Mouse (Mus musculus): Measurements from ENCODE around the gene Pex26. TPM values are rescaled to one million over a fixed set of nuclear protein-coding genes. Genes with fewer than 3 reads are reported as not detected.

Pex26 gene
- total RNA-seq, 2 experiments from 2014 or later: 9.6 to 11.9 TPM

DNA sequence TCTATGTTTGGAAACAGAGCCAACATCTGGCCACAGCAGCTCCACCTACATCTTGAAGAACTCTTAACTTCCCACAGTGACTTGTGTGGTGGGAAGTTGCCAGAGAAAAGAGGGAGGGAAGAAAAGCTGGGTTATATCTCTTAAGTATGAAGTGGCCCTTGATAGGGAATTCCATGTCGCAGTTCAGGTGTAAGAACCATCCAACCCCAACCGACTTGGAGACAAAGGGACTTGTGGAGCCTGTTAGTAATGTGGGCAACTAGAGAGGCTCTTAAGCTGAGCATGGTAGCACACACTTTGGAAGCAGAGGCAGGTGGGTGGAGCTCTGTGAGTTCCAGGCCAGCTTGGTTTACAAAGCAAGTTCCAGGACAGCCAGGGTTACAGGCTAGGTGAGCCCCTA is 26.1 kb downstream of the Pex26 start:
- no peak for DNase-seq

GRCm38 (mm10) chr6:121210149-121210925 is 26.9 kb downstream of the Pex26 start, which contains the start of gene Tuba8:
Tuba8 (plus strand) TSS chr6:121210696.
- DNase-seq: peak; percentile 78 to 79

- DNase-seq: no peak
Observed at GRCm38 (mm10) chr6:121210926-121211289, 27.4 kb downstream of the Pex26 start.

DNA sequence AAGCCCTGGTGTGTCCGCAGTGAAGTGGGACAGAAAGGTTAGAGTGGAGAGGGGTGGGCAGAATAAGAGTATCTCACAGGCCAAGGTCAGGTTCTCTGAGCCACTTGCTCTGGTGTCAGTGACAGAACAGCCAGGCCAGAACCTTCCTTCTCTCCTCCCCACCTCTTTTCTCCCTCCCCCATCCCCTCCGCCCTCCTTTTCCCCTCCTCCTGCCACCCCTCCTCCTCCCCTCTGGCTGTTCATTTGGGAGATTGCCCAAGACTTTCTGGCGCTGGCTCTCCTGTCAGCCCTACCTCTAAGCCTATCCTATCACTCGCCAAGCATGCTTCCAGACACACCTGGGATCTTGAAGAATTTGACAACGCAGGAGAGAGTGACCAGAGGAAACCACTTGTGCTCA is 28.3 kb downstream of the Pex26 start:
- peak; percentile 33 to 47 for DNase-seq

- DNase-seq: no peak
Observed at GRCm38 (mm10) chr6:121212988-121213387, 29.5 kb downstream of the Pex26 start.

GRCm38 (mm10) chr6:121214221-121214620 is 30.8 kb downstream of the Pex26 start:
- DNase-seq: no peak

- no peak for DNase-seq
Observed at GRCm38 (mm10) chr6:121214667-121215330, 31.3 kb downstream of the Pex26 start.

DNA sequence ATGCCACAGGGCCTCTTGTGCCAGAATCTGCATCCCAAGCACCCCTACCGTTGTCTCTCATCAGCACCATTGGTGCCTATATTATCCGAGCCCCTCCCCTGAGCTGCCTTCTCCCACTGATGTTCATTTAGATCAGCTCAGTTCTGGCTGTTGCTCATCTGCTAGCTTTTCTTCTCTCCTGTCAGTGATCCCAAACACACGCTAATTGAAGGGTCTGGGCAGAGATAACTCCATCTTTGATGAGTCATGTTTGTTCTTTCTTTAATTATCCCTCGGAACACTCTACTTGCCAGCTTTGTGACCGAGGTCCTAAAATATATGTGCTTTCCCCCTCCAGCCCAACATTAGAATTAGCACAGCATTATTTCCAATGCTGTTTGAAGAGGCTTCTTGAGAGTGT is 31.9 kb downstream of the Pex26 start:
- DNase-seq: no peak

- peak in 1 of 2 experiments; percentile 20 for DNase-seq
Observed at GRCm38 (mm10) chr6:121215896-121216295, 32.4 kb downstream of the Pex26 start.

DNA sequence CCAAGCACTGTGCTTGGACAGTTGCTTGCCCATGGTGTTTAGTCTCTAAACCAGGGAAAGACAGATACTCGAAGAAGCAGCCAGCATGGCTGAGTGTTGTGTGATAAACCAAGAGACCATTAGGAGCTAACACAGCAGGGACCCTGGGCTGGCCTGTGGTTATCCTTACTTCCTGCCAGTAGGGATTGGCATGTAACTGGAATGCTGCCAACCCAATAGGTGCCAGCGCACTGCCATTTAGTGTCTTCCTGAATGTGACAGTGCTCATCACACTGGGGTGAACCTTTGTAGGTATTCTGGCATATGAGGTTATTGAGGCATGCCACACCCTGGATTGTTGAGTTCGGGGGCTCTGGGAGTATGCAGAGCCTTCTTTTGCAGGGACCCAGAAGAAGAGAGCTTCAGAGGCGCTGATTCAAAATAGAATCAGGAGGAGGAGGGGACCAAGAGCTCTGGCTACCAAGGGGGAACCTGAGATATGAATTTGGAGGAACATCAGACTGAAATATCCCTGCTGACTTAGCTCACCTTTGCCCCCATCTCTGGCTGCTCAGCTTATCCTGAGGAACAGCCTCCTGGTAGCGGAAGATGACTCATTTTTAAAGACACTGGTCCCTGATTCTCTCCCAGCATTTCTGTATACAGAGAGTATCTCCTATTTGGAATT is 33.3 kb downstream of the Pex26 start:
- no peak for DNase-seq

DNA sequence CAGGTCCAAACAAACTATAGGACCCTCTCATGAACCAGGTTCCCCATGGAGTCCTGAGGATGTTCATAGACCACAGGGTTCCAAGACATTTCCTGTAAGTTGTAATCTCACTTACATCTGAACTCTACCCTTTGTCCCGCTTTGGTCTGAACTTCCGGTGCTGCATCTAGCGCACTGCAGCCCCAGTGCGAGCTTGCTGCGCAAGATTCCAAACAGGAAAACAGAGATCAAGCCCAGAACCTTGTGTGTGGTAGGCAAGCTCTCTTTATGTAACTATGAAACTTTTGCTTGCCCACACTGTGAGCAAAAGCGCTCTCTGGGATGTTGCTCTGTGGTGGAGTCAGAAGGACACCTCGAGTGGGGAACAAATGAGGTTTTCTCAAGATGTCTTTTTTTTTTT is 34.5 kb downstream of the Pex26 start:
- no peak for DNase-seq

DNA sequence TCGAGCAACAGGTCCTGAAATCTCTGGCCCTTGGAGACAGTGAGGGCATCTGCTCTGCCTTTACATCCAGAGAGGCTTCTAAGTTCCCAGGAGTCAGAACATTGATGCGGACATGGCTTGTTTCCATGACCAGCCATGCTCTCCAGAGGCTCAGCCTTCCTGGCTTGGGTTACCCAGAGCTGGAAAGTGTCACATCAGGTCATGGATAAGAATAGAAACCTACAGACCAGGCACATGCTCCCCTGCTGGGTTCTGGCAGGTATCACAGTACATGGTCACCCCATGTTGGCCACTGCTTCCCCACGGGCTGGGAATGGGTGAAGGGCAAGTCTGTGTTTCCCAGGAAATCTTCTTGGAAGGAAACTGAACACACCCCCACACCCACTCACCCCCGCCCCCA is 35.9 kb downstream of the Pex26 start:
- DNase-seq: peak in 1 of 2 experiments; percentile 24

- no peak for DNase-seq
Observed at GRCm38 (mm10) chr6:121220181-121220580, 36.7 kb downstream of the Pex26 start.

DNA sequence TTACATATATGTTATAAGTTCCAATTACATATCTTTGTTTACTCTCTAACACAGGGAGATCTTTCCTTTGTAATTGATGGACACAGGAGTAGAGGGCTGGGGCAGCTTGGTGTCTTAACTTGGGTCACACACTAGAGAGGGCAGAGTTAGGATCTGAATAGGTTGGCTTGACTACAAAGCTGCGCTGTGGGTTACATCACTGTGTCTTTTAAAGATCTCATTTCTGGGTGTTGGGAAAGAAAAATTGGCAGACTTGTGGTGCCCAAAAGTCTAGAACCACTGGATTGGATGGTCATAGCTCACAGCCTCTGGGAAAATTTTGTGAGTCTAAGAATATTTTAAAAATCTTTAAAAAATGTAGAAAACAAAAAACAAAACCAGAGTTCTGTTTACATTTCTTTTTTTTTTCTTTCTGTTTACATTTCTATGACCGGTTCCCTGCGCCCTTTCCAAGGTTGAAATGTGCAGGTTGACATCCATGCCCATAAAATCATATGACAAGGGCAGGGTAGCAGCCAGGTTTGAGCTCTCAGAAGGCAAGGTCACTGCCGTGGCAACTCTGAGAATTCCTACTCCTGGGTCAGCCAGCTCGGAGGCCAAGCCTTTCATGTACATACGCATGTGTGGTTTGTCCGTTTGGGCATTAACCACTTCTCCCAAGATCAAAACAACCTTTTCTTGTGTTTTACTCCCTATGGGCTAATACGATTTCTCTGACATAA is 38.6 kb downstream of the Pex26 start:
- peak; percentile 19 to 30 for DNase-seq

DNA sequence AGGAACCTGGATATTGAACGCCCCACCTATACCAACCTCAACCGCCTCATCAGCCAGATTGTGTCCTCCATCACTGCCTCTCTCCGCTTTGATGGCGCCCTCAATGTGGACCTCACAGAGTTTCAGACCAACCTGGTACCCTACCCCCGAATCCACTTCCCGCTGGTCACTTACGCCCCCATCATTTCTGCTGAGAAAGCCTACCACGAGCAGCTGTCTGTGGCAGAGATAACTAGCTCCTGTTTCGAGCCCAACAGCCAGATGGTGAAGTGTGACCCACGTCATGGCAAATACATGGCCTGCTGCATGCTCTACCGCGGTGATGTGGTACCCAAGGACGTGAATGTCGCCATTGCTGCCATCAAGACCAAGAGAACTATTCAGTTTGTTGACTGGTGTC is 39.5 kb downstream of the Pex26 start:
- no peak for DNase-seq

- no peak for DNase-seq
Observed at GRCm38 (mm10) chr6:121224067-121224466, 40.6 kb downstream of the Pex26 start.

- no peak for DNase-seq
Observed at GRCm38 (mm10) chr6:121224993-121225392, 41.5 kb downstream of the Pex26 start.

GRCm38 (mm10) chr6:121226043-121226442 is 42.6 kb downstream of the Pex26 start:
- no peak for DNase-seq

GRCm38 (mm10) chr6:121226744-121227143 is 43.3 kb downstream of the Pex26 start:
- no peak for DNase-seq

- no peak for DNase-seq
Observed at GRCm38 (mm10) chr6:121228421-121228820, 45.0 kb downstream of the Pex26 start.

GRCm38 (mm10) chr6:121232652-121233051 is 49.2 kb downstream of the Pex26 start:
- DNase-seq: no peak

GRCm38 (mm10) chr6:121236386-121236785 is 52.9 kb downstream of the Pex26 start:
- DNase-seq: no peak
